Mouse (Mus musculus) forebrain, embryonic 10.5 days (tissue): ENCODE results near the gene Gsto1. TPM values are rescaled to one million over a fixed set of nuclear protein-coding genes. Genes with fewer than 3 reads are reported as not detected.
"Not testable (repeated sequence)": the region's sequence is repeated elsewhere in the genome, so short reads cannot be mapped to it uniquely, and the experiment has no call there.

Experiments used
- DNase-seq: peaks from one replicate; pipeline ENCODE4 v3.0.0-alpha.2; 2017; ENCODE audit warnings: low spot score; ENCODE audit errors: extremely low spot score
- H3K27ac ChIP-seq: fragments of 300-500 bp; sonication (generic); 2 replicates; pipeline ENCODE4 v1.5.1; 2016; ENCODE audit warnings: mild to moderate bottlenecking
- H3K27me3 ChIP-seq: fragments of 300-500 bp; sonication (generic); 2 replicates; pipeline ENCODE4 v1.6.1; 2016; ENCODE audit warnings: mild to moderate bottlenecking; ENCODE audit not compliant: poor library complexity, severe bottlenecking
- H3K36me3 ChIP-seq: fragments of 300-500 bp; sonication (generic); replicated peaks from 2 replicates; pipeline ENCODE4 v1.6.1; 2016; ENCODE audit warnings: mild to moderate bottlenecking, moderate library complexity
- H3K4me1 ChIP-seq: fragments of 300-500 bp; sonication (generic); 2 replicates; pipeline ENCODE4 v1.6.1; 2016
- H3K4me3 ChIP-seq: fragments of 300-500 bp; sonication (generic); 2 replicates; pipeline ENCODE4 v1.5.1; 2016; ENCODE audit warnings: mild to moderate bottlenecking, moderate library complexity
- H3K9me3 ChIP-seq: fragments of 300-500 bp; sonication (generic); 2 replicates; pipeline ENCODE4 v1.6.1; 2016; ENCODE audit warnings: mild to moderate bottlenecking, moderate library complexity
- WGBS: fragments of 180-500 bp; shearing (Covaris S2); methylation state at CpG from one replicate; pipeline ENCODE4 v1.1.7; 2016; 5-methylcytosine and 5-hydroxymethylcytosine counted together
- polyA plus RNA-seq: library from polyadenylated mRNA; unstranded; fragments of >200 nt; fragmentation: Nextera tagmentation; extraction: Ambion mirVana; gene quantifications from 2 replicates; pipeline ENCODE4 v1.2.1, GENCODE M21; 2016

The Gsto1 gene
- polyA plus RNA-seq, 1 experiment from 2014 or later: 120 TPM

- Histone ChIP-seq H3K27ac (no peak overlapping the region), H3K27me3 (peaks cover 33% of the 10 kb centered on the region), H3K4me1 (peaks cover 13% of the 10 kb centered on the region), H3K4me3 (no peak overlapping the region), H3K36me3 (no peaks in the 10 kb centered on the region), H3K9me3 (no peaks in the 10 kb centered on the region)
- no peak for DNase-seq
- 90% methylated on average over 7 of the region's 7 CpGs for WGBS
Measured at GRCm38 (mm10) chr19:47835776-47836175, 19.0 kb upstream of the Gsto1 start.

GRCm38 (mm10) chr19:47836701-47837526, 17.9 kb upstream of the Gsto1 start:
- H3K9me3 ChIP-seq: no peaks in the 10 kb centered on the region
- H3K27me3 ChIP-seq: peaks cover 33% of the 10 kb centered on the region
- peak; percentile 84 for DNase-seq
- H3K4me1 ChIP-seq: peaks cover 13% of the 10 kb centered on the region
- peak overlapping the region; percentile 76 for H3K27ac ChIP-seq
- H3K4me3 ChIP-seq: peak overlapping the region; percentile 68
- 2% methylated on average over 49 of the region's 49 CpGs for WGBS
- no peaks in the 10 kb centered on the region for H3K36me3 ChIP-seq

GRCm38 (mm10) chr19:47837527-47837901, 17.3 kb upstream of the Gsto1 start:
- Histone ChIP-seq H3K4me1 (peaks cover 13% of the 10 kb centered on the region), H3K36me3 (no peaks in the 10 kb centered on the region), H3K4me3 (peak overlapping the region; percentile 68), H3K27ac (peak overlapping the region; percentile 76; the same call in 1 of the 2 replicates), H3K27me3 (peaks cover 33% of the 10 kb centered on the region), H3K9me3 (no peaks in the 10 kb centered on the region)
- DNase-seq: no peak
- under 1% methylated on average over 6 of the region's 6 CpGs for WGBS

GRCm38 (mm10) chr19:47841234-47841633, 13.5 kb upstream of the Gsto1 start:
- not testable (repeated sequence) for H3K4me3 ChIP-seq, H3K9me3 ChIP-seq, DNase-seq, H3K27ac ChIP-seq, H3K36me3 ChIP-seq
- Histone ChIP-seq H3K27me3 (peaks cover 23% of the 10 kb centered on the region), H3K4me1 (peaks cover 13% of the 10 kb centered on the region)
- WGBS: 89% methylated on average over 15 of the region's 15 CpGs

DNA sequence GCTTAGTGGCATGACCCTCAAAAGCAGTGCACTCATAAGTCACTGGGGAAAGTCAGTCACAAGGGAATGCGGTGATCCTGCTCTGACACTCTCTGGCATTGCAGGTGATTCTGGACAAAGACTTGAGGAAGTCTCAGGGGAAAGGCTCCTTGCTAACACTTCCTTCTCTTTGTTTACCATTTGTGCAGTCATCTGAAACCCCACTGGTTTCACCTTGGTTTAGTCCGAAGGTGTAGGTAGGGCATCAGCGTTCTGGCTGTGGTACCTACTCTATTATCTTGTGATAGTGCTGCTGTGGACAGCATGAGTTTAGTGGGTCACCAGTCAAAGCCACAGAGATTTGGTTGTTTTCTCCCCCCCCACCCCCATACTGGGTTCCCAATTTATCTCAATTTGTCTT, 5.0 kb upstream of the Gsto1 start:
- peaks cover 18% of the 10 kb centered on the region for H3K27me3 ChIP-seq
- H3K27ac ChIP-seq: no peak overlapping the region
- no peaks in the 10 kb centered on the region for H3K9me3 ChIP-seq
- peaks cover 11% of the 10 kb centered on the region for H3K4me1 ChIP-seq
- 92% methylated on average over 3 of the region's 3 CpGs for WGBS
- H3K36me3 ChIP-seq: no peaks in the 10 kb centered on the region
- DNase-seq: no peak
- no peak overlapping the region for H3K4me3 ChIP-seq

GRCm38 (mm10) chr19:47852131-47852530, 2.6 kb upstream of the Gsto1 start:
- not testable (repeated sequence) for H3K36me3 ChIP-seq, DNase-seq, H3K27ac ChIP-seq, H3K9me3 ChIP-seq, H3K4me3 ChIP-seq
- peaks cover 28% of the 10 kb centered on the region for H3K4me1 ChIP-seq
- 92% methylated on average over 3 of the region's 3 CpGs for WGBS
- peaks cover 18% of the 10 kb centered on the region for H3K27me3 ChIP-seq

- no peaks in the 10 kb centered on the region for H3K9me3 ChIP-seq
- H3K4me3 ChIP-seq: no peak overlapping the region
- H3K27ac ChIP-seq: no peak overlapping the region
- peaks cover 18% of the 10 kb centered on the region for H3K27me3 ChIP-seq
- H3K36me3 ChIP-seq: peaks cover 5% of the 10 kb centered on the region
- H3K4me1 ChIP-seq: peaks cover 28% of the 10 kb centered on the region
- DNase-seq: no peak
- 89% methylated on average over 3 of the region's 3 CpGs for WGBS
Measured at GRCm38 (mm10) chr19:47853053-47853452, 1.7 kb upstream of the Gsto1 start.

- H3K27me3 ChIP-seq: peaks cover 18% of the 10 kb centered on the region
- 26% methylated on average over 13 of the region's 13 CpGs for WGBS
- peak overlapping the region; percentile 80 for H3K4me3 ChIP-seq
- no peak for DNase-seq
- peak overlapping the region; percentile 87 for H3K27ac ChIP-seq
- H3K9me3 ChIP-seq: no peaks in the 10 kb centered on the region
- H3K36me3 ChIP-seq: peaks cover 15% of the 10 kb centered on the region
- peaks cover 28% of the 10 kb centered on the region for H3K4me1 ChIP-seq
Measured at GRCm38 (mm10) chr19:47853951-47854795, 597 bp upstream of the Gsto1 start.

DNA sequence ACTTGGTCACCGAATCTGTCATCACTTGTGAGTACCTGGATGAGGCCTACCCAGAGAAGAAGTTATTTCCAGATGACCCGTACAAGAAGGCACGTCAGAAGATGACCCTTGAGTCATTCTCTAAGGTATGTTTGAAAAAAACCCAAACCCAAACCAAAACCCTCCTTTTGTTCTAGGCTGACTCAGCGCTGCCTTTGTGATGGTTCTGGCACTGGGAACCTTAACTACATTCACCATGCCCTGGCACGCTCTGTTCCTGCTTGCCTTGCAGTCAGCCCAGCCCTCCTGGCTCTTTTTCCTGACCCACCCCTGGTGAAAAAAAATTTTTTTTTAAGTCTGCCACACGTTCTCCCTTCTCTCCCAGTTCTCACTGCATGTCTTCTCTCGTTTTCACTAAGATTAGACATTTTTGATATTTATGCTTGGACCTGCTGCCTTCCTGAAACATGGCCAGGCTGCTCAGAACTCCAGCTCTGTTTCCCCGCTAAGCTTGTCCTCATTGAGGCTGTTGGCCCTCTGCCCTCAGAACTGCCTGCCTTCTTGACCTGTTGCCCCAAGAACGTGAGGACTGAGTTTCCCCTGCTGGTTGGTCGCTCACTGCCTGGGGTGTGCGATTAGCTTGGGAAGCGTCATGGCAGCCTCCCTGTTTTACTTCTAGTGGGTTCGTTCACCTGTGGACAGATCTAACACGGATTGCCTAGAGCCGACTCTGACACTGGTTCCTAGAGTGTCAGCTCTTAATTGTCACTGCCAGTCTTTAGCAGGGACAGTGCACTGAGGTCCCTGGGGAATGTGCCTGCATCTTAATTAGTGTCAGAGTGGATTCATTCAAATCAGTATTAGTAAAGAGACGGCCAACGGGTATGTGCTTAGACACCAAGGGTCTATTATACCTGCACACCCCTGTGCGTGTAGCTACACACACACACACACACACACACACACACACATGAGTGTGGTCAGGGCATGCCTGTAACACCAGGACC, 3.5 kb downstream of the Gsto1 start:
- no peaks in the 10 kb centered on the region for H3K9me3 ChIP-seq
- DNase-seq: no peak
- no peak overlapping the region for H3K27ac ChIP-seq
- peaks cover 28% of the 10 kb centered on the region for H3K4me1 ChIP-seq
- WGBS: 84% methylated on average over 18 of the region's 18 CpGs
- peaks cover 38% of the 10 kb centered on the region for H3K36me3 ChIP-seq
- no peak overlapping the region for H3K4me3 ChIP-seq
- peaks cover 13% of the 10 kb centered on the region for H3K27me3 ChIP-seq

DNA sequence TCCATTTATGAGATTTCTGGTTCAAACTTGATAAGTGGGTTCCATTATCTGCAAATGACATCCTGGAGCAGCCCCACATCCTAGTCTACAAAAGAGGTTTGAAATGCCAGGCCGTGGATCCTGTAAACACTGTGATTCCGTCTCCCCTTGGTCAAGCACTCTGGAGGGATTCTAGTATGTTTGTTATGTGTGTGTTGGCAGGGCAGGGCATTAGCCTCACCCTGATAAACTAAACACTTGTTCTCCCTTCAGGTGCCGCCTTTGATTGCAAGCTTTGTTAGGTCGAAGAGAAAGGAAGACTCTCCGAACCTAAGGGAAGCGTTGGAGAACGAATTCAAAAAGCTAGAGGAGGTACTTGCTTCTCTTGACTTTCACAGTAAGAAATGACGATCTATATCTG, 4.4 kb downstream of the Gsto1 start:
- WGBS: 93% methylated on average over 8 of the region's 8 CpGs

GRCm38 (mm10) chr19:47862581-47862980, 7.8 kb downstream of the Gsto1 start:
- H3K27ac ChIP-seq: no peak overlapping the region
- no peaks in the 10 kb centered on the region for H3K9me3 ChIP-seq
- 96% methylated on average over 3 of the region's 3 CpGs for WGBS
- DNase-seq: no peak
- H3K4me1 ChIP-seq: peaks cover 14% of the 10 kb centered on the region
- H3K27me3 ChIP-seq: no peaks in the 10 kb centered on the region
- H3K4me3 ChIP-seq: no peak overlapping the region
- H3K36me3 ChIP-seq: peaks cover 50% of the 10 kb centered on the region

More for the DNA sequence above, 4.4 kb downstream of the Gsto1 start:
- H3K36me3 ChIP-seq: peaks cover 46% of the 10 kb centered on the region
- H3K4me3 ChIP-seq: no peak overlapping the region
- peaks cover 22% of the 10 kb centered on the region for H3K4me1 ChIP-seq
- peaks cover 4% of the 10 kb centered on the region; the same call in 1 of the 2 replicates for H3K27me3 ChIP-seq
- no peak for DNase-seq
- H3K9me3 ChIP-seq: no peaks in the 10 kb centered on the region
- H3K27ac ChIP-seq: no peak overlapping the region

DNA sequence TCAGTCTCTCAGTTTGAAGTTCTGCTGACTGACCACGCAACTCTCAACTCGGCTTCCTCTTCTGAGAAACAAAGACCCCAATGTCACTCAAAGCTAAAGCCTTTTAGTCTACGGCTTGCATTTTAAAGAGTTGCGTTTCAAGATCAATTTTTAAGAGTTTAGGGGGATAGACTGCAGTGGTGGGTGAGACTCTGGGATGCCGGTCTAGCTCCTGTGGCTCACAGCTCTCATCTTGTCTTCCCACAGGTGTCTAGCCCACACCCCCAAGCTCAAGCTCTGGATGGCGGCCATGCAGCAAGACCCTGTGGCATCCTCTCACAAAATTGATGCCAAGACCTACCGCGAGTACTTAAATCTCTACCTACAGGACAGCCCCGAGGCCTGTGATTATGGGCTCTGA, 9.3 kb downstream of the Gsto1 start:
- H3K4me1 ChIP-seq: peaks cover 14% of the 10 kb centered on the region
- no peaks in the 10 kb centered on the region for H3K27me3 ChIP-seq
- H3K36me3 ChIP-seq: peaks cover 37% of the 10 kb centered on the region
- H3K4me3 ChIP-seq: no peak overlapping the region
- WGBS: 96% methylated on average over 9 of the region's 9 CpGs
- H3K9me3 ChIP-seq: no peaks in the 10 kb centered on the region
- no peak overlapping the region for H3K27ac ChIP-seq
- DNase-seq: no peak
